Mouse (Mus musculus): ENCODE measurements around the gene Itgav. TPM values are rescaled to one million over a fixed set of nuclear protein-coding genes. Genes with fewer than 3 reads are reported as not detected.

Gene Itgav
- polyA plus RNA-seq, 1 experiment from 2014 or later = 13.9 TPM

- no peak for DNase-seq
Observed at GRCm38 (mm10) chr2:83791330-83792073, 67.3 kb downstream of the Itgav start.

GRCm38 (mm10) chr2:83792102-83792501 is 67.9 kb downstream of the Itgav start:
- Histone ChIP-seq H3K4me2 (no peak overlapping the region), H3K4me1 (replicated peaks) (no peaks in the 10 kb centered on the region), H3K9ac (no peak overlapping the region), H3K4me3 (replicated peaks) (no peak overlapping the region), H3K9me3 (replicated peaks) (no peaks in the 10 kb centered on the region), H3K27me3 (no peaks in the 10 kb centered on the region), H3K27ac (no peak overlapping the region), H3K36me3 (peaks cover 13% of the 10 kb centered on the region; the same call in 1 of the 2 replicates)
- no peak for DNase-seq
- no peak for ATAC-seq (ENCODE audit: low read depth)
- 77% methylated on average over 4 of the region's 4 CpGs for WGBS (ENCODE audit: insufficient replicate concordance)

More at GRCm38 (mm10) chr2:83791330-83792073, 67.3 kb downstream of the Itgav start:
- Histone ChIP-seq H3K4me1 (replicated peaks) (no peaks in the 10 kb centered on the region), H3K9me3 (replicated peaks) (no peaks in the 10 kb centered on the region), H3K36me3 (peaks cover 13% of the 10 kb centered on the region; the same call in 1 of the 2 replicates), H3K4me3 (replicated peaks) (no peak overlapping the region), H3K9ac (no peak overlapping the region), H3K4me2 (no peak overlapping the region), H3K27me3 (no peaks in the 10 kb centered on the region), H3K27ac (no peak overlapping the region)
- WGBS (ENCODE audit: insufficient replicate concordance) = 83% methylated on average over 20 of the region's 20 CpGs
- ATAC-seq (ENCODE audit: low read depth) = no peak

GRCm38 (mm10) chr2:83795766-83796165 is 71.6 kb downstream of the Itgav start:
- Histone ChIP-seq H3K27ac (no peak overlapping the region), H3K27me3 (no peaks in the 10 kb centered on the region), H3K4me3 (replicated peaks) (no peak overlapping the region), H3K36me3 (peaks cover 16% of the 10 kb centered on the region; the same call in 1 of the 2 replicates), H3K4me2 (no peak overlapping the region), H3K9me3 (replicated peaks) (no peaks in the 10 kb centered on the region), H3K9ac (no peak overlapping the region), H3K4me1 (replicated peaks) (no peaks in the 10 kb centered on the region)
- ATAC-seq (ENCODE audit: low read depth) (no peak), DNase-seq (no peak)
- 59% methylated on average over 4 of the region's 4 CpGs for WGBS (ENCODE audit: insufficient replicate concordance)

GRCm38 (mm10) chr2:83797902-83798497 is 73.8 kb downstream of the Itgav start:
- DNase-seq (no peak), ATAC-seq (ENCODE audit: low read depth) (no peak)
- Histone ChIP-seq H3K27me3 (no peaks in the 10 kb centered on the region), H3K4me1 (replicated peaks) (no peaks in the 10 kb centered on the region), H3K4me2 (no peak overlapping the region), H3K36me3 (peaks cover 11% of the 10 kb centered on the region; the same call in 1 of the 2 replicates), H3K4me3 (replicated peaks) (no peak overlapping the region), H3K9ac (no peak overlapping the region), H3K9me3 (replicated peaks) (no peaks in the 10 kb centered on the region), H3K27ac (no peak overlapping the region)
- 72% methylated on average over 9 of the region's 9 CpGs for WGBS (ENCODE audit: insufficient replicate concordance)

GRCm38 (mm10) chr2:83812483-83813272 is 88.5 kb downstream of the Itgav start, which contains the start of gene Fam171b:
Gene Fam171b, plus strand, starts transcription at chr2:83812636.
- peaks cover 50% of the 10 kb centered on the region for H3K27me3 ChIP-seq
- H3K36me3 ChIP-seq = no peaks in the 10 kb centered on the region
- under 1% methylated on average over 61 of the region's 63 CpGs for WGBS (ENCODE audit: insufficient replicate concordance)
- H3K4me2 ChIP-seq = peak within 1 kb of the TSS; percentile 66
- DNase-seq (no peak), ATAC-seq (ENCODE audit: low read depth) (peak; percentile 45; the same call in 1 of the 2 replicates)
- no peaks in the 10 kb centered on the region for H3K9me3 ChIP-seq (replicated peaks)
- peak within 1 kb of the TSS; percentile 50 for H3K4me3 ChIP-seq (replicated peaks)
- H3K4me1 ChIP-seq (replicated peaks) = peaks cover 6% of the 10 kb centered on the region
- H3K9ac ChIP-seq = 0 out of 2 replicates have a peak within 1 kb of the TSS, but pooled peaks have one; percentile 27
- no peak within 1 kb of the TSS for H3K27ac ChIP-seq

GRCm38 (mm10) chr2:83813273-83813892 is 89.2 kb downstream of the Itgav start:
- H3K4me3 ChIP-seq (replicated peaks) = peak overlapping the region; percentile 50; the same call in 1 of the 2 replicates
- peaks cover 50% of the 10 kb centered on the region for H3K27me3 ChIP-seq
- no peak overlapping the region for H3K9ac ChIP-seq
- H3K36me3 ChIP-seq = no peaks in the 10 kb centered on the region
- DNase-seq = no peak
- H3K4me2 ChIP-seq = peak overlapping the region; percentile 66
- no peak overlapping the region for H3K27ac ChIP-seq
- no peaks in the 10 kb centered on the region for H3K9me3 ChIP-seq (replicated peaks)
- no peak for ATAC-seq (ENCODE audit: low read depth)
- H3K4me1 ChIP-seq (replicated peaks) = peaks cover 6% of the 10 kb centered on the region
- WGBS (ENCODE audit: insufficient replicate concordance) = 17% methylated on average over 10 of the region's 10 CpGs

GRCm38 (mm10) chr2:83814009-83814408 is 89.8 kb downstream of the Itgav start:
- Histone ChIP-seq H3K9ac (no peak overlapping the region), H3K36me3 (no peaks in the 10 kb centered on the region), H3K4me1 (replicated peaks) (peaks cover 6% of the 10 kb centered on the region), H3K4me3 (replicated peaks) (no peak overlapping the region), H3K4me2 (no peak overlapping the region), H3K27me3 (peaks cover 50% of the 10 kb centered on the region), H3K27ac (no peak overlapping the region), H3K9me3 (replicated peaks) (no peaks in the 10 kb centered on the region)
- DNase-seq (no peak), ATAC-seq (ENCODE audit: low read depth) (no peak)
- 53% methylated on average over 6 of the region's 6 CpGs for WGBS (ENCODE audit: insufficient replicate concordance)

GRCm38 (mm10) chr2:83816147-83816546 is 92.0 kb downstream of the Itgav start:
- ATAC-seq (ENCODE audit: low read depth) = no peak

GRCm38 (mm10) chr2:83825161-83825560 is 101.0 kb downstream of the Itgav start:
- no peak for DNase-seq
- Histone ChIP-seq H3K36me3 (no peaks in the 10 kb centered on the region), H3K9ac (no peak overlapping the region), H3K4me1 (replicated peaks) (no peaks in the 10 kb centered on the region), H3K4me2 (no peak overlapping the region), H3K27me3 (no peaks in the 10 kb centered on the region), H3K4me3 (replicated peaks) (no peak overlapping the region), H3K27ac (no peak overlapping the region), H3K9me3 (replicated peaks) (no peaks in the 10 kb centered on the region)
- 59% methylated on average over 5 of the region's 5 CpGs for WGBS (ENCODE audit: insufficient replicate concordance)
- ATAC-seq (ENCODE audit: low read depth) = no peak

More at GRCm38 (mm10) chr2:83816147-83816546, 92.0 kb downstream of the Itgav start:
- no peaks in the 10 kb centered on the region for H3K9me3 ChIP-seq (replicated peaks)
- 62% methylated on average over 6 of the region's 6 CpGs for WGBS (ENCODE audit: insufficient replicate concordance)
- H3K27me3 ChIP-seq = peaks cover 38% of the 10 kb centered on the region
- H3K36me3 ChIP-seq = no peaks in the 10 kb centered on the region
- peaks cover 6% of the 10 kb centered on the region for H3K4me1 ChIP-seq (replicated peaks)
- H3K4me2 ChIP-seq = no peak overlapping the region
- H3K9ac ChIP-seq = no peak overlapping the region
- H3K4me3 ChIP-seq (replicated peaks) = no peak overlapping the region
- H3K27ac ChIP-seq = no peak overlapping the region
- DNase-seq = no peak

GRCm38 (mm10) chr2:83828895-83829539 is 104.8 kb downstream of the Itgav start:
- Histone ChIP-seq H3K9ac (no peak overlapping the region), H3K4me2 (no peak overlapping the region), H3K36me3 (no peaks in the 10 kb centered on the region), H3K4me1 (replicated peaks) (no peaks in the 10 kb centered on the region), H3K27me3 (no peaks in the 10 kb centered on the region), H3K4me3 (replicated peaks) (no peak overlapping the region), H3K27ac (no peak overlapping the region), H3K9me3 (replicated peaks) (no peaks in the 10 kb centered on the region)
- DNase-seq (no peak), ATAC-seq (ENCODE audit: low read depth) (no peak)
- WGBS (ENCODE audit: insufficient replicate concordance) = 68% methylated on average over 3 of the region's 3 CpGs
